Mouse (Mus musculus): ENCODE measurements around the gene Npw.

- TF ChIP-seq CTCF (IDR thresholded peaks at IDR 0.05; ENCODE audit: low read depth) = no peak
- TF ChIP-seq EP300 (IDR thresholded peaks at IDR 0.05; ENCODE audit: low read depth) = no peak
Observed at GRCm38 (mm10) chr17:24658017-24658758, at the start of gene Npw.
